8 mouse cellular contexts compared by ENCODE assay signal in the genomic region with DNA sequence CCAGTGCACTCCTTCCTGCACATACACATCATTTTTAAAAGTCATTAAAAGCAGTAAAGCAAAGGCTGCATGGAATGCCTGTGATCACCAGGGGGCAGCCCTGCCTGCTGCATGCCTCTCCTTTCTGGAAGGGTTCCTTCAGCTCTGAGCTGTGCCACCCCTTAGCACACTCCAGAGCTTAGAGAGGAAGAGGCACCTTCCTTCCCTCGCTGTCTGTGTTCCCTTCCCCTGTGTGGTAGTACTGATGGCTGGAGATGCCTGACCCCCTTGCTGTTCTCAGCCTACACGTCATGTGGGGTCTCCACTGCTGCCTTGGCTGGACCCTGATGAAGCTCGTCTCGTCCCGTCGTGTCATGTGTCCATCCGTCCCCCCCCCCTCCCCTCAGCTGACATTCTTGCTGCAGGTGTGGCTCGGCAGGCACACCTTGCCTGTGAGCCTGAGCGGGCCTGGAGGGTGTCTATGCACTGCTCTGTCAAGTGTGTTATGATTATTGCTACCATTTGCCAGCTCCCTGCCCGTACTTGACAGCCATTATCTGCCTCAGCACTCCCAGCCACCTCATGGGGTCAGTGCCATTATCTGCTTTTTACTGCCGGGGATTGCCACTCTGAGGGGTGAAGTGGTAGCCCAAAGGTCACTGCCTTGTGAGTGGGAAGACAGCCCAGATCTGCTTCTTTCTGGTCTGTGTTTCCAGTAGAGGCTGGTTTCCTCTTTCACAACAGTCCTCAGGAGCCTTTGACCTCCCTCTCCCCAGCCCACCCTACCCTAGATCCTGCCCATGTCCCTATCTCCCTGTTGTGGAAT. TPM values are rescaled to one million over a fixed set of nuclear protein-coding genes. Genes with fewer than 3 reads are reported as not detected.
A peak's percentile ranks its signal among the peaks of the same experiment; 100 is the strongest.
DNase-seq lines count a peak whose midpoint lies in the region; ATAC-seq and TF ChIP-seq lines count a peak whose summit lies in the region.

No protein-coding gene starts in this region.

- TF ChIP-seq POLR2A in embryonic fibroblast, embryonic 13.5 days (IDR thresholded peaks at IDR 0.05; ENCODE audit: low read depth, low read length): no peak

- H3K27me3 ChIP-seq in hindbrain, embryonic 14.5 days (ENCODE audit: control insufficient read depth, insufficient read depth, low read length): no peaks in the 10 kb centered on the region
- H3K27me3 ChIP-seq in stomach, embryonic 15.5 days (replicated peaks): no peaks in the 10 kb centered on the region

- H3K4me2 ChIP-seq in hindbrain, embryonic 14.5 days (replicated peaks): no peak overlapping the region
- no peak overlapping the region for H3K4me2 ChIP-seq in stomach, embryonic 15.5 days

- no peak overlapping the region for H3K27ac ChIP-seq in embryonic fibroblast, embryonic 13.5 days (ENCODE audit: insufficient read depth, low read length)
- H3K27ac ChIP-seq in hindbrain, embryonic 14.5 days: 0 out of 2 replicates have a peak overlapping the region, but pooled peaks have one; percentile 29
- no peak overlapping the region for H3K27ac ChIP-seq in stomach, embryonic 15.5 days

- TF ChIP-seq CTCF in embryonic fibroblast, embryonic 13.5 days (IDR thresholded peaks at IDR 0.05; ENCODE audit: borderline replicate concordance, insufficient read depth, low read length): peak; percentile 78

- H3K4me1 ChIP-seq in embryonic fibroblast, embryonic 13.5 days (ENCODE audit: control insufficient read depth, insufficient read depth, low read length): no peaks in the 10 kb centered on the region
- H3K4me1 ChIP-seq in hindbrain, embryonic 14.5 days (replicated peaks; ENCODE audit: control insufficient read depth, insufficient read depth, low read length): peaks cover 21% of the 10 kb centered on the region
- 0 out of 2 replicates have a peak, but pooled peaks cover 2% of the 10 kb centered on the region for H3K4me1 ChIP-seq in stomach, embryonic 15.5 days

- 81% methylated on average over 11 of the region's 11 CpGs for WGBS in hindbrain, embryonic 14.5 days
- 44% methylated on average over 11 of the region's 11 CpGs for WGBS in stomach, embryonic 15.5 days

- intact Hi-C loops in left cerebral cortex, postnatal 10 days (cut with DNase I): loop anchor here (5.0 to 10.0 kb wide), 2 partner anchors 501 to 733 kb away; no protein-coding TSS in a partner anchor

- ATAC-seq in frontal cortex, adult (ENCODE audit: low TSS enrichment): peak; percentile 82
- ATAC-seq in hindbrain, embryonic 14.5 days (ENCODE audit: low FRiP score): peak; percentile 45
- ATAC-seq in stomach, embryonic 15.5 days (ENCODE audit: insufficient read depth, low FRiP score, low read depth): peak; percentile 51

- no peak overlapping the region for H3K9ac ChIP-seq in hindbrain, embryonic 14.5 days
- H3K9ac ChIP-seq in stomach, embryonic 15.5 days: no peak overlapping the region

- peaks cover 16% of the 10 kb centered on the region for H3K36me3 ChIP-seq in hindbrain, embryonic 14.5 days (replicated peaks; ENCODE audit: control insufficient read depth, insufficient read depth)
- peaks cover 12% of the 10 kb centered on the region; the same call in 1 of the 2 replicates for H3K36me3 ChIP-seq in stomach, embryonic 15.5 days

- DNase-seq in frontal cortex, postnatal 25 days (ENCODE audit: low spot score in 2 of 2): no peak
- DNase-seq in NIH3T3 (ENCODE audit: low read depth): peak; percentile 84
- DNase-seq in hindbrain, embryonic 14.5 days (ENCODE audit: low spot score): peak; percentile 53
- DNase-seq in left cerebral cortex, postnatal 10 days (ENCODE audit: extremely low spot score in 1 of 2, low spot score in 2 of 2): peak; percentile 54 to 66
- DNase-seq in lung, postnatal 4 days: peak; percentile 67 to 74

- H3K4me3 ChIP-seq in embryonic fibroblast, embryonic 13.5 days (ENCODE audit: insufficient read depth, low read length): no peak overlapping the region
- H3K4me3 ChIP-seq in hindbrain, embryonic 14.5 days (replicated peaks; ENCODE audit: low read length): no peak overlapping the region
- H3K4me3 ChIP-seq in stomach, embryonic 15.5 days (replicated peaks): no peak overlapping the region

- no peaks in the 10 kb centered on the region for H3K9me3 ChIP-seq in hindbrain, embryonic 14.5 days (ENCODE audit: control insufficient read depth, low read length)
- H3K9me3 ChIP-seq in stomach, embryonic 15.5 days: no peaks in the 10 kb centered on the region

RNA-seq across cellular contexts. Expression of a gene that starts 6.2 kb away (rescaled TPM):
- polyA plus RNA-seq in embryonic fibroblast, embryonic 13.5 days (2011; ENCODE audit: insufficient read length, low read depth, missing spikeins): not detected in 2 replicates
- polyA plus RNA-seq in hindbrain, embryonic 14.5 days (2014; fragmentation: Nextera tagmentation; extraction: Ambion mirVana): not detected in 2 replicates
- total RNA-seq in left cerebral cortex, postnatal 10 days (2021): not detected
- 16.5 and 22.5 TPM in 2 replicates for polyA plus RNA-seq in stomach, embryonic 15.5 days (2015; fragmentation: Nextera tagmentation; extraction: Ambion mirVana)

RNA-seq across cellular contexts. Expression of a gene that starts 27.4 kb away (rescaled TPM):
- not detected in 2 replicates for polyA plus RNA-seq in embryonic fibroblast, embryonic 13.5 days (2011; ENCODE audit: insufficient read length, low read depth, missing spikeins)
- not detected in 2 replicates for polyA plus RNA-seq in hindbrain, embryonic 14.5 days (2014; fragmentation: Nextera tagmentation; extraction: Ambion mirVana)
- total RNA-seq in left cerebral cortex, postnatal 10 days (2021): not detected
- polyA plus RNA-seq in stomach, embryonic 15.5 days (2015; fragmentation: Nextera tagmentation; extraction: Ambion mirVana): 4.8 and 6.1 TPM in 2 replicates

Comparison
In these comparisons a context has a peak if more than half of its experiments do, and no peak if none do; other contexts are left out.
1. DNase-seq: peak in NIH3T3 (single experiment), hindbrain, embryonic 14.5 days (single experiment), left cerebral cortex, postnatal 10 days (2 of 2) and lung, postnatal 4 days (2 of 2); none in frontal cortex, postnatal 25 days (0 of 2).
2. RNA of a gene that starts 6.2 kb away (polyA plus RNA-seq): 16.5 to 22.5 TPM in stomach, embryonic 15.5 days; not detected in embryonic fibroblast, embryonic 13.5 days and not detected in hindbrain, embryonic 14.5 days; every median in the first group is over 10 times any median in the second.
3. Peak in every context shown above with its lines, with median percentiles within 50 percentile points of each other: ATAC-seq.